ENCODE assay signal across 9 mouse cellular contexts in the genomic region with DNA sequence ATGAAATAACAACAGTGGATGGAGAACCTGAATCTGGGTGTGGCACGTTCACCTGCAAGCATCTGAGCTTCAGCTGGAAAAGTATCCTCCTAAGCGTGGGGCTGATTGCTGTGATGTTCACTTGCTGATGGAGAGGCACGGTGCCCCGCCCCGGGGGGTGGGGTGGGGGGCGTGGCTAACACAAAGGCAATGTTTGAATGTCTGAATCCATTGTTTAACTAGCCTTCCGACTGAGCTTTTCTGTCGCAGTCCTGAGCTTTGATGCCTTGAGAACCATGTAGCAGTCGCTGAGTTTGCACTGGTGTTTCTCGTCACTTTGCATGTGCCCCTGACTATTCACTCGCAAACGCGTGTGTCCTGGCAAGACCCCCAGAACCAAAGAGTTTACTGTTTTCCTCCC.
DNase-seq lines count a peak whose midpoint lies in the region; ATAC-seq and TF ChIP-seq lines count a peak whose summit lies in the region.
"Had no signal": no experiment of that assay in that cellular context is flagged by ENCODE, and none has a peak within 500 bp of the region (broad histone marks: within the 10 kb centered on the region; RNA-seq: fewer than 3 reads in every experiment).

No protein-coding gene starts in this region.

- TF ChIP-seq CTCF in intestine, postnatal 0 days (IDR thresholded peaks at IDR 0.05; ENCODE audit: low read depth), result no peak

- H3K4me2 ChIP-seq in intestine, embryonic 14.5 days (ENCODE audit: low read length), result peak overlapping the region; percentile 38
- H3K4me2 ChIP-seq in intestine, postnatal 0 days (replicated peaks; ENCODE audit: low read depth), result no peak overlapping the region; the same call in 1 of the 2 replicates
- H3K4me2 ChIP-seq in forebrain, embryonic 12.5 days, result peak overlapping the region; percentile 38
- peak overlapping the region; percentile 30; the same call in 1 of the 2 replicates for H3K4me2 ChIP-seq in limb, embryonic 14.5 days (replicated peaks; ENCODE audit: low read depth, low read length, severe bottlenecking)
- H3K4me2 ChIP-seq in neural tube, embryonic 12.5 days (replicated peaks), result peak overlapping the region; percentile 48
- H3K4me2 ChIP-seq: liver, embryonic 15.5 days had no signal

- TF ChIP-seq POLR2A in limb, embryonic 14.5 days (IDR thresholded peaks at IDR 0.05; ENCODE audit: borderline replicate concordance, extremely low read depth, insufficient read depth, insufficient read length), result no peak

- H3K9me3 ChIP-seq in intestine, embryonic 14.5 days (ENCODE audit: control insufficient read depth, low read length), result no peaks in the 10 kb centered on the region
- H3K9me3 ChIP-seq in intestine, postnatal 0 days (ENCODE audit: control insufficient read depth), result no peaks in the 10 kb centered on the region
- H3K9me3 ChIP-seq in forebrain, embryonic 12.5 days, result no peaks in the 10 kb centered on the region
- H3K9me3 ChIP-seq in limb, embryonic 14.5 days (ENCODE audit: control insufficient read depth, low read length), result no peaks in the 10 kb centered on the region
- H3K9me3 ChIP-seq in neural tube, embryonic 12.5 days, result no peaks in the 10 kb centered on the region
- H3K9me3 ChIP-seq: liver, embryonic 15.5 days had no signal

- 10% methylated on average over 13 of the region's 13 CpGs for WGBS in intestine, embryonic 14.5 days
- 10% methylated on average over 13 of the region's 13 CpGs for WGBS in intestine, postnatal 0 days
- 6% methylated on average over 13 of the region's 13 CpGs for WGBS in forebrain, embryonic 12.5 days
- WGBS in limb, embryonic 14.5 days, result 15% methylated on average over 13 of the region's 13 CpGs
- WGBS in neural tube, embryonic 12.5 days, result 6% methylated on average over 13 of the region's 13 CpGs

- H3K27me3 ChIP-seq in intestine, embryonic 14.5 days (replicated peaks; ENCODE audit: control insufficient read depth, insufficient read depth, low read length), result no peaks in the 10 kb centered on the region
- no peaks in the 10 kb centered on the region for H3K27me3 ChIP-seq in intestine, postnatal 0 days (replicated peaks; ENCODE audit: control insufficient read depth, insufficient read depth, low read length)
- H3K27me3 ChIP-seq in forebrain, embryonic 12.5 days, result peaks cover 11% of the 10 kb centered on the region; the same call in 1 of the 2 replicates
- no peaks in the 10 kb centered on the region for H3K27me3 ChIP-seq in limb, embryonic 14.5 days (ENCODE audit: control insufficient read depth, insufficient read depth, low read length)
- no peaks in the 10 kb centered on the region for H3K27me3 ChIP-seq in neural tube, embryonic 12.5 days (replicated peaks)
- H3K27me3 ChIP-seq: liver, embryonic 15.5 days had no signal

- H3K36me3 ChIP-seq in intestine, embryonic 14.5 days (ENCODE audit: control insufficient read depth, insufficient read depth, low read length), result no peaks in the 10 kb centered on the region
- no peaks in the 10 kb centered on the region for H3K36me3 ChIP-seq in intestine, postnatal 0 days (ENCODE audit: control insufficient read depth, insufficient read depth)
- no peaks in the 10 kb centered on the region for H3K36me3 ChIP-seq in forebrain, embryonic 12.5 days (replicated peaks)
- no peaks in the 10 kb centered on the region for H3K36me3 ChIP-seq in limb, embryonic 14.5 days (ENCODE audit: control insufficient read depth, insufficient read depth, low read length)
- no peaks in the 10 kb centered on the region for H3K36me3 ChIP-seq in neural tube, embryonic 12.5 days
- H3K36me3 ChIP-seq: liver, embryonic 15.5 days had no signal

- no peak for ATAC-seq in intestine, embryonic 14.5 days (replicated peaks; ENCODE audit: low FRiP score, low TSS enrichment, low read depth)
- ATAC-seq in intestine, postnatal 0 days, result no peak
- 0 out of 2 replicates have a peak, but pooled peaks have one; percentile 46 for ATAC-seq in forebrain, embryonic 12.5 days (ENCODE audit: low FRiP score)
- ATAC-seq in limb, embryonic 14.5 days (ENCODE audit: low FRiP score, low read depth), result no peak
- no peak for ATAC-seq in neural tube, embryonic 12.5 days (ENCODE audit: low FRiP score, low read depth)

- no peak overlapping the region for H3K27ac ChIP-seq in intestine, embryonic 14.5 days (ENCODE audit: low read depth)
- H3K27ac ChIP-seq in intestine, postnatal 0 days (ENCODE audit: low read depth, low read length), result no peak overlapping the region
- no peak overlapping the region for H3K27ac ChIP-seq in forebrain, embryonic 12.5 days
- H3K27ac ChIP-seq in limb, embryonic 14.5 days (replicated peaks; ENCODE audit: low read depth, low read length), result no peak overlapping the region
- H3K27ac ChIP-seq in neural tube, embryonic 12.5 days, result no peak overlapping the region
- H3K27ac ChIP-seq: liver, embryonic 15.5 days had no signal

- no peak overlapping the region for H3K4me3 ChIP-seq in intestine, embryonic 14.5 days (ENCODE audit: low read depth, low read length)
- H3K4me3 ChIP-seq in intestine, postnatal 0 days (ENCODE audit: low read depth, low read length), result no peak overlapping the region
- H3K4me3 ChIP-seq in forebrain, embryonic 12.5 days (replicated peaks), result no peak overlapping the region; the same call in 1 of the 2 replicates
- 0 out of 2 replicates have a peak overlapping the region, but pooled peaks have one; percentile 14 for H3K4me3 ChIP-seq in limb, embryonic 14.5 days (replicated peaks; ENCODE audit: low read length)
- H3K4me3 ChIP-seq in neural tube, embryonic 12.5 days, result no peak overlapping the region
- H3K4me3 ChIP-seq: liver, embryonic 15.5 days had no signal

- peaks cover 5% of the 10 kb centered on the region; the same call in 1 of the 2 replicates for H3K4me1 ChIP-seq in intestine, embryonic 14.5 days (replicated peaks; ENCODE audit: control insufficient read depth, insufficient read depth, low read length)
- no peaks in the 10 kb centered on the region for H3K4me1 ChIP-seq in intestine, postnatal 0 days (replicated peaks; ENCODE audit: control insufficient read depth, insufficient read depth, low read length)
- H3K4me1 ChIP-seq in forebrain, embryonic 12.5 days, result peaks cover 45% of the 10 kb centered on the region
- peaks cover 42% of the 10 kb centered on the region for H3K4me1 ChIP-seq in limb, embryonic 14.5 days (ENCODE audit: control insufficient read depth, insufficient read depth, low read length)
- H3K4me1 ChIP-seq in neural tube, embryonic 12.5 days, result peaks cover 11% of the 10 kb centered on the region
- H3K4me1 ChIP-seq: liver, embryonic 15.5 days had no signal

- H3K9ac ChIP-seq in intestine, embryonic 14.5 days (ENCODE audit: low read length), result no peak overlapping the region
- H3K9ac ChIP-seq in intestine, postnatal 0 days (ENCODE audit: low read depth, low read length), result no peak overlapping the region
- H3K9ac ChIP-seq in forebrain, embryonic 12.5 days, result no peak overlapping the region
- H3K9ac ChIP-seq in limb, embryonic 14.5 days (ENCODE audit: low read depth, low read length, severe bottlenecking), result peak overlapping the region; percentile 31; the same call in 1 of the 2 replicates
- no peak overlapping the region for H3K9ac ChIP-seq in neural tube, embryonic 12.5 days
- H3K9ac ChIP-seq: liver, embryonic 15.5 days had no signal

- no peak for DNase-seq in intestine, embryonic 14.5 days (ENCODE audit: low spot score)
- DNase-seq in ZHBTc4 (ENCODE audit: low read depth, low spot score), result peak; percentile 93
- DNase-seq in limb, embryonic 14.5 days (ENCODE audit: low spot score), result no peak
- DNase-seq in cerebellum, adult 11 months, result no peak
- DNase-seq in c-Kit-positive CD71-positive TER-119-positive erythroid progenitor cells, embryonic 14.5 days (ENCODE audit: low spot score), result no peak
